Comparison of ENCODE assay signal across 21 mouse cellular contexts in genomic region chr5:131491843-131492242, GRCm38 (mm10).
DNase-seq lines count a peak whose midpoint lies in the region; ATAC-seq and TF ChIP-seq lines count a peak whose summit lies in the region.
"Had no signal": no experiment of that assay in that cellular context is flagged by ENCODE, and none has a peak within 500 bp of the region (broad histone marks: within the 10 kb centered on the region; RNA-seq: fewer than 3 reads in every experiment).

No protein-coding gene starts in this region.

- H3K9me3 ChIP-seq in heart, embryonic 12.5 days (replicated peaks): no peaks in the 10 kb centered on the region
- no peaks in the 10 kb centered on the region for H3K9me3 ChIP-seq in kidney, embryonic 15.5 days (replicated peaks)
- H3K9me3 ChIP-seq in ES-Bruce4 (replicated peaks; ENCODE audit: control insufficient read depth, insufficient read depth, low read length, poor library complexity, severe bottlenecking): peaks cover 21% of the 10 kb centered on the region
- H3K9me3 ChIP-seq in ES-E14 (ENCODE audit: control insufficient read depth, insufficient read depth, low read depth, low read length): no peaks in the 10 kb centered on the region
- H3K9me3 ChIP-seq: liver, embryonic 13.5 days had no signal

- 0 out of 2 replicates have a peak, but pooled peaks cover 3% of the 10 kb centered on the region for H3K36me3 ChIP-seq in heart, embryonic 12.5 days
- no peaks in the 10 kb centered on the region for H3K36me3 ChIP-seq in heart, adult 2 months (ENCODE audit: control insufficient read depth, insufficient read depth, low read length)
- H3K36me3 ChIP-seq in kidney, embryonic 15.5 days: no peaks in the 10 kb centered on the region
- H3K36me3 ChIP-seq in ES-Bruce4 (ENCODE audit: control insufficient read depth, insufficient read depth, low read length, poor library complexity, severe bottlenecking) (no peaks in the 10 kb centered on the region), ES-E14 (ENCODE audit: control insufficient read depth, insufficient read depth, low read length, poor library complexity, severe bottlenecking) (no peaks in the 10 kb centered on the region; the same call in 1 of the 2 replicates)
- H3K36me3 ChIP-seq: liver, embryonic 13.5 days had no signal

- H3K4me1 ChIP-seq in heart, embryonic 12.5 days (replicated peaks): peaks cover 19% of the 10 kb centered on the region
- peaks cover 3% of the 10 kb centered on the region for H3K4me1 ChIP-seq in heart, adult 2 months (ENCODE audit: control insufficient read depth, insufficient read depth, low read length)
- H3K4me1 ChIP-seq in kidney, embryonic 15.5 days: peaks cover 14% of the 10 kb centered on the region
- peaks cover 2% of the 10 kb centered on the region for H3K4me1 ChIP-seq in ES-Bruce4 (ENCODE audit: control insufficient read depth, insufficient read depth, low read length)
- H3K4me1 ChIP-seq in ES-E14 (ENCODE audit: control insufficient read depth in 2 of 2, insufficient read depth in 2 of 2, low read length in 2 of 2, poor library complexity in 1 of 2): peaks cover 5 to 35% of the 10 kb centered on the region in 2 experiments; a peak in 3 of 4 replicates
- H3K4me1 ChIP-seq: liver, embryonic 13.5 days had no signal

- no peak for DNase-seq in heart, adult 2 months
- no peak for DNase-seq in kidney, postnatal 36 days
- no peak for DNase-seq in ES-E14 (ENCODE audit: low read depth, low spot score)
- DNase-seq in ovary, postnatal 36 days (ENCODE audit: low spot score): no peak
- DNase-seq in embryo, embryonic 10 days (ENCODE audit: low spot score): no peak
- DNase-seq: adrenal gland, adult 2 months; cerebellum, adult 8-10 months; cerebellum, postnatal 36 days; gastrocnemius, postnatal 10 days; kidney, postnatal 14 days; layer of hippocampus, postnatal 36 days; liver, embryonic 13.5 days; lung, adult 2 months; lung, postnatal 14 days; right cerebral cortex, postnatal 14 days had no signal

- H3K27me3 ChIP-seq in heart, embryonic 12.5 days (replicated peaks): no peaks in the 10 kb centered on the region
- no peaks in the 10 kb centered on the region for H3K27me3 ChIP-seq in heart, adult 2 months (ENCODE audit: control insufficient read depth, insufficient read depth, low read length)
- no peaks in the 10 kb centered on the region for H3K27me3 ChIP-seq in kidney, embryonic 15.5 days
- no peaks in the 10 kb centered on the region for H3K27me3 ChIP-seq in ES-Bruce4 (ENCODE audit: control insufficient read depth, insufficient read depth, low read length, poor library complexity, severe bottlenecking)
- H3K27me3 ChIP-seq: liver, embryonic 13.5 days had no signal

- no peak overlapping the region for H3K4me2 ChIP-seq in heart, embryonic 12.5 days
- 0 out of 2 replicates have a peak overlapping the region, but pooled peaks have one; percentile 9 for H3K4me2 ChIP-seq in kidney, embryonic 15.5 days
- H3K4me2 ChIP-seq: liver, embryonic 13.5 days; midbrain, embryonic 11.5 days had no signal

- H3K27ac ChIP-seq in heart, embryonic 12.5 days (ENCODE audit: poor library complexity, severe bottlenecking): 0 out of 2 replicates have a peak overlapping the region, but pooled peaks have one; percentile 28
- no peak overlapping the region for H3K27ac ChIP-seq in heart, adult 2 months
- peak overlapping the region; percentile 24; the same call in 1 of the 2 replicates for H3K27ac ChIP-seq in kidney, embryonic 15.5 days
- H3K27ac ChIP-seq in ES-Bruce4 (ENCODE audit: insufficient read depth, low read length): peak overlapping the region; percentile 54
- peak overlapping the region; percentile 98 for H3K27ac ChIP-seq in ES-E14 (ENCODE audit: insufficient read depth, low read depth, low read length, poor library complexity, severe bottlenecking)
- H3K27ac ChIP-seq: forebrain, embryonic 10.5 days; liver, embryonic 13.5 days had no signal

- peaks cover 2% of the 10 kb centered on the region for H3K79me2 ChIP-seq in heart, adult 2 months (replicated peaks; ENCODE audit: control insufficient read depth, insufficient read depth, low read length)

- TF ChIP-seq EP300 in heart, adult 2 months (IDR thresholded peaks at IDR 0.05; ENCODE audit: insufficient read depth, low read depth, low read length): no peak
- TF ChIP-seq EP300 in ES-Bruce4 (IDR thresholded peaks at IDR 0.05; ENCODE audit: insufficient read depth, low read depth, low read length): no peak

- in situ Hi-C loops in ES-E14 (cut with MboI; ENCODE audit: low sequenced_read_pairs in 2 of 2, unreplicated experiment in 2 of 2): no loop called here

- intact Hi-C loops in heart, adult 2 months (cut with DNase I): no loop called here

- H3K9ac ChIP-seq in heart, embryonic 12.5 days: no peak overlapping the region
- no peak overlapping the region for H3K9ac ChIP-seq in heart, adult 2 months (ENCODE audit: low read depth, low read length)
- H3K9ac ChIP-seq in kidney, embryonic 15.5 days: no peak overlapping the region
- peak overlapping the region; percentile 1; the same call in 1 of the 2 replicates for H3K9ac ChIP-seq in ES-Bruce4 (ENCODE audit: low read depth, poor library complexity, severe bottlenecking)
- peak overlapping the region; percentile 65 for H3K9ac ChIP-seq in ES-E14 (ENCODE audit: insufficient read depth, low read depth, low read length, poor library complexity, severe bottlenecking)
- H3K9ac ChIP-seq: liver, embryonic 13.5 days had no signal

- 59% methylated on average over 8 of the region's 8 CpGs for WGBS in heart, embryonic 12.5 days
- 43% methylated on average over 8 of the region's 8 CpGs for WGBS in heart, adult 2 months
- WGBS in kidney, embryonic 15.5 days: 24% methylated on average over 8 of the region's 8 CpGs

- ATAC-seq in heart, embryonic 12.5 days (ENCODE audit: insufficient number of reproducible peaks, low FRiP score): no peak
- peak; percentile 59; the same call in 1 of the 2 replicates for ATAC-seq in kidney, embryonic 15.5 days (replicated peaks; ENCODE audit: low FRiP score)
- ATAC-seq: forebrain, embryonic 16.5 days had no signal

- no peak overlapping the region for H3K4me3 ChIP-seq in heart, embryonic 12.5 days
- no peak overlapping the region for H3K4me3 ChIP-seq in heart, adult 2 months
- H3K4me3 ChIP-seq in kidney, embryonic 15.5 days (replicated peaks): no peak overlapping the region
- H3K4me3 ChIP-seq in ES-Bruce4 (ENCODE audit: low read depth, low read length): 0 out of 2 replicates have a peak overlapping the region, but pooled peaks have one; percentile 7
- H3K4me3 ChIP-seq in ES-E14 (ENCODE audit: insufficient read depth in 1 of 2, low read depth in 1 of 2, low read length in 2 of 2, poor library complexity in 1 of 2, severe bottlenecking in 1 of 2): peak overlapping the region; percentile 16 to 42; a peak in 3 of 4 replicates
- H3K4me3 ChIP-seq: forebrain, embryonic 10.5 days; liver, embryonic 13.5 days had no signal

- no peak for TF ChIP-seq POLR2A in heart, adult 2 months (IDR thresholded peaks at IDR 0.05; ENCODE audit: insufficient read depth, low read depth, low read length)
- TF ChIP-seq POLR2A in ES-Bruce4 (IDR thresholded peaks at IDR 0.05; ENCODE audit: insufficient read depth, low read length): no peak

- TF ChIP-seq CTCF in heart, adult 2 months (IDR thresholded peaks at IDR 0.05): no peak
- TF ChIP-seq CTCF in ES-Bruce4 (IDR thresholded peaks at IDR 0.05; ENCODE audit: low read depth, low read length): no peak

TF ChIP-seq in ES-E14, 5 proteins besides CTCF, POLR2A, EP300 and RAD21:
- TF ChIP-seq ZC3H11A (IDR thresholded peaks at IDR 0.05; ENCODE audit: borderline replicate concordance, low read depth, low read length) (no peak), MAFK (IDR thresholded peaks at IDR 0.05; ENCODE audit: insufficient read depth, low read depth, low read length) (no peak), ZNF384 (IDR thresholded peaks at IDR 0.05; ENCODE audit: low read depth, low read length) (no peak), CHD2 (IDR thresholded peaks at IDR 0.05; ENCODE audit: low read depth, low read length) (no peak), HCFC1 (IDR thresholded peaks at IDR 0.05; ENCODE audit: borderline replicate concordance, insufficient read depth, low read length) (no peak)

Comparison
In these comparisons a context has a peak if more than half of its experiments do, and no peak if none do; other contexts are left out.
1. H3K4me3 ChIP-seq: peak in ES-Bruce4 (single experiment) and ES-E14 (2 of 2); none in heart, embryonic 12.5 days (single experiment), heart, adult 2 months (single experiment) and kidney, embryonic 15.5 days (single experiment).
2. H3K9ac ChIP-seq: peak in ES-Bruce4 (single experiment) and ES-E14 (single experiment); none in heart, embryonic 12.5 days (single experiment), heart, adult 2 months (single experiment) and kidney, embryonic 15.5 days (single experiment).